Mouse (Mus musculus): ENCODE measurements around the gene Zbtb48. TPM values are rescaled to one million over a fixed set of nuclear protein-coding genes. Genes with fewer than 3 reads are reported as not detected.

Zbtb48 gene
- total and polyA plus RNA-seq, 3 experiments = 12.1 to 21.4 TPM; not detected in 1

DNA sequence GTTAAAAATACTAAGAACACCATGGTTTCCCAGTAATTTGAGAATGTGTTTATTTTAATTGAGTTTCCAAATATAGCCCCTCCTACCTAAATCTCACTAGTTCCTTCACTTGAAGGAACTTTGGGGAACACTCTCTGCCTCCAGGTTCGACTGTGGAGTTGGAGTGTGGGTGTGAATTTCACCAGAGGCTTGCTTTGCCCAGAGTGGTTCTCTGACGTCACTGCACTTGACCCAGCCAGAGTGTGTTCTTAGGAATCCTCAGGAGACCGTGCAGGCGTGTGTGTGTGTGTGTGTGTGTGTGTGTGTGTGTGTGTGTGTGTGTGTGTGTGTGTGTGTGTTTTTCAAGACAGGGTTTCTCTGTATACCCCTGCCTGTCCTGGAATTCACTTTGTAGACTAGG, 26.6 kb downstream of the Zbtb48 start:
- Histone ChIP-seq H3K4me3 (ENCODE audit: control insufficient read depth in 1 of 2, insufficient read depth in 1 of 2, low read depth in 2 of 2, low read length in 2 of 2) (no peak overlapping the region), H3K4me1 (ENCODE audit: control insufficient read depth in 1 of 2, insufficient read depth in 2 of 2, low read length in 2 of 2) (peaks cover 5 to 21% of the 10 kb centered on the region in 2 experiments), H3K27me3 (ENCODE audit: control insufficient read depth in 1 of 2, insufficient read depth in 2 of 2, low read length in 2 of 2) (no peaks in the 10 kb centered on the region), H3K9ac (ENCODE audit: control insufficient read depth, low read depth, low read length, poor library complexity, severe bottlenecking) (no peak overlapping the region), H3K27ac (ENCODE audit: control insufficient read depth, low read depth, low read length) (no peak overlapping the region), H3K9me3 (replicated peaks; ENCODE audit: insufficient read depth, low read length) (no peaks in the 10 kb centered on the region), H3K36me3 (ENCODE audit: control insufficient read depth in 1 of 2, insufficient read depth in 2 of 2, low read length in 2 of 2) (peaks cover 0 to 16% of the 10 kb centered on the region in 2 experiments; a peak in 2 of 4 replicates), H3K79me2 (ENCODE audit: control insufficient read depth, insufficient read depth, low read length, poor library complexity) (peaks cover 3% of the 10 kb centered on the region; the same call in 1 of the 2 replicates)
- no peak for TF ChIP-seq BHLHE40 (IDR thresholded peaks at IDR 0.05; ENCODE audit: borderline replicate concordance, low read depth, low read length)
- TF ChIP-seq RCOR1 (IDR thresholded peaks at IDR 0.05; ENCODE audit: low read depth, low read length) = no peak
- no peak for TF ChIP-seq MYC (IDR thresholded peaks at IDR 0.05; ENCODE audit: low read depth, low read length)
- TF ChIP-seq ZMIZ1 (IDR thresholded peaks at IDR 0.05; ENCODE audit: low read depth, low read length) = no peak
- no peak for TF ChIP-seq MAZ (IDR thresholded peaks at IDR 0.05; ENCODE audit: low read depth, low read length)
- TF ChIP-seq JUND (IDR thresholded peaks at IDR 0.05; ENCODE audit: low read depth, low read length) = no peak
- TF ChIP-seq TBP (IDR thresholded peaks at IDR 0.05; ENCODE audit: low read depth, low read length) = no peak
- TF ChIP-seq EP300 (IDR thresholded peaks at IDR 0.05; ENCODE audit: low read depth in 1 of 2, low read length in 2 of 2) = no peak
- no peak for TF ChIP-seq CTCF (IDR thresholded peaks at IDR 0.05 in 2 of 3, conservative IDR thresholded peaks at IDR 0.05 in 1 of 3; ENCODE audit: control insufficient read depth in 1 of 3, insufficient read depth in 1 of 3, low read depth in 2 of 3, low read length in 3 of 3, poor library complexity in 1 of 3, severe bottlenecking in 1 of 3)
- TF ChIP-seq MAX (IDR thresholded peaks at IDR 0.05; ENCODE audit: low read length) = no peak
- TF ChIP-seq POLR2AphosphoS2 (IDR thresholded peaks at IDR 0.05; ENCODE audit: low read length) = no peak
- TF ChIP-seq MXI1 (IDR thresholded peaks at IDR 0.05; ENCODE audit: low read depth, low read length) = no peak
- no peak for TF ChIP-seq TCF12 (IDR thresholded peaks at IDR 0.05; ENCODE audit: low read depth, low read length)
- TF ChIP-seq MEF2A (IDR thresholded peaks at IDR 0.05; ENCODE audit: extremely low read depth, insufficient replicate concordance, low read depth, low read length, poor library complexity, severe bottlenecking) = no peak
- TF ChIP-seq CHD1 (IDR thresholded peaks at IDR 0.05; ENCODE audit: low read depth, low read length) = no peak
- no peak for TF ChIP-seq SMC3 (IDR thresholded peaks at IDR 0.05; ENCODE audit: low read depth, low read length)
- no peak for TF ChIP-seq GABPA (IDR thresholded peaks at IDR 0.05; ENCODE audit: low read depth, low read length)
- TF ChIP-seq POLR2A (IDR thresholded peaks at IDR 0.05; ENCODE audit: control insufficient read depth in 1 of 2, insufficient read depth in 1 of 2, low read depth in 1 of 2, low read length in 2 of 2, poor library complexity in 1 of 2) = no peak
- no peak for DNase-seq (ENCODE audit: low read depth, low spot score)

DNA sequence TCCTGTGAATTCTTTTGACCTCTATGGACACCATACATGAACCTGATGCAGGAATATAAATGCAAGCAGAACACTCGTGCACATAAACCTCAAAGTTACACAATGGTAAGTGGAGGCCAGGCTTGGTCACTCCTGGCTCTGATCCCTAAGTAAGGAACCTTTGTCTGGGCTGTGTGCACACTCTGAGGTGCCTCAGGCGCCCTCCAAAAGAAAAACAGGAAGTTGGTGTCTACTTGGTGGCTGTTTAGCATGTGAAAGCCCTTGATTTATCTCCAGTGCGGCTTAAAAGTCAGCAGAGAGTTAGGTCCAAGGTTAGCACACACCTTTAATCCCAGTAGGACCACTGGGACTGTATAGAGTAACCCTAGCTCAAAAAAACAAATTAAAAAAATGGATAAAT, 28.0 kb downstream of the Zbtb48 start:
- H3K27me3 ChIP-seq (ENCODE audit: control insufficient read depth in 1 of 2, insufficient read depth in 2 of 2, low read length in 2 of 2) = no peaks in the 10 kb centered on the region
- TF ChIP-seq EP300 (IDR thresholded peaks at IDR 0.05; ENCODE audit: low read depth in 1 of 2, low read length in 2 of 2) (peak in 1 of 2 experiments; percentile 47; a peak in 2 of 4 replicates), BHLHE40 (IDR thresholded peaks at IDR 0.05; ENCODE audit: borderline replicate concordance, low read depth, low read length) (0 out of 2 replicates have a peak, but pooled peaks have one; percentile 43), TCF12 (IDR thresholded peaks at IDR 0.05; ENCODE audit: low read depth, low read length) (no peak), MYC (IDR thresholded peaks at IDR 0.05; ENCODE audit: low read depth, low read length) (peak; percentile 32; the same call in 1 of the 2 replicates), POLR2AphosphoS5 (IDR thresholded peaks at IDR 0.05; ENCODE audit: borderline replicate concordance, low read depth, low read length) (no peak), RCOR1 (IDR thresholded peaks at IDR 0.05; ENCODE audit: low read depth, low read length) (peak; percentile 78), MXI1 (IDR thresholded peaks at IDR 0.05; ENCODE audit: low read depth, low read length) (peak; percentile 32; the same call in 1 of the 2 replicates), ETS1 (IDR thresholded peaks at IDR 0.05; ENCODE audit: low read depth, low read length) (peak; percentile 24; the same call in 1 of the 2 replicates), GATA1 (IDR thresholded peaks at IDR 0.05; ENCODE audit: low read depth, low read length) (0 out of 2 replicates have a peak, but pooled peaks have one; percentile 27), RAD21 (IDR thresholded peaks at IDR 0.05; ENCODE audit: low read depth, low read length) (no peak), TBP (IDR thresholded peaks at IDR 0.05; ENCODE audit: low read depth, low read length) (0 out of 2 replicates have a peak, but pooled peaks have one; percentile 18), SIN3A (IDR thresholded peaks at IDR 0.05; ENCODE audit: low read length) (peak; percentile 58; the same call in 1 of the 2 replicates)
- H3K4me1 ChIP-seq (ENCODE audit: control insufficient read depth in 1 of 2, insufficient read depth in 2 of 2, low read length in 2 of 2) = peaks cover 5 to 25% of the 10 kb centered on the region in 2 experiments
- no peak overlapping the region for H3K4me3 ChIP-seq (ENCODE audit: control insufficient read depth in 1 of 2, insufficient read depth in 1 of 2, low read depth in 2 of 2, low read length in 2 of 2)
- H3K36me3 ChIP-seq (ENCODE audit: control insufficient read depth in 1 of 2, insufficient read depth in 2 of 2, low read length in 2 of 2) = peaks cover 0 to 18% of the 10 kb centered on the region in 2 experiments; a peak in 2 of 4 replicates
- H3K27ac ChIP-seq (ENCODE audit: control insufficient read depth, low read depth, low read length) = no peak overlapping the region
- peak; percentile 74 for DNase-seq (ENCODE audit: low read depth, low spot score)
- peaks cover 6% of the 10 kb centered on the region; the same call in 1 of the 2 replicates for H3K79me2 ChIP-seq (ENCODE audit: control insufficient read depth, insufficient read depth, low read length, poor library complexity)
- H3K9ac ChIP-seq (ENCODE audit: control insufficient read depth, low read depth, low read length, poor library complexity, severe bottlenecking) = no peak overlapping the region
- H3K9me3 ChIP-seq (replicated peaks; ENCODE audit: insufficient read depth, low read length) = no peaks in the 10 kb centered on the region
